Mouse (Mus musculus) brown adipose tissue, adult 24 weeks (tissue): ENCODE data around the gene Znrf4. TPM values are rescaled to one million over a fixed set of nuclear protein-coding genes. Genes with fewer than 3 reads are reported as not detected.

ENCODE experiments used
- H3K27ac ChIP-seq: fragments of 200-500 bp; replicated peaks from 2 replicates; pipeline ENCODE4 v1.5.1; 2012; ENCODE audit warnings: low read depth, mild to moderate bottlenecking, low read length
- H3K4me1 ChIP-seq: fragments of 200-500 bp; 2 replicates; pipeline ENCODE4 v1.6.1; 2012; ENCODE audit warnings: low read length, mixed read lengths; ENCODE audit not compliant: control insufficient read depth, insufficient read depth, insufficient read length
- H3K4me3 ChIP-seq: fragments of 200-500 bp; 2 replicates; pipeline ENCODE4 v1.5.1; 2012; ENCODE audit warnings: low read depth, mild to moderate bottlenecking, low read length, moderate library complexity; ENCODE audit not compliant: insufficient read depth
- polyA plus RNA-seq: library from polyadenylated mRNA; stranded (reverse); fragments of >200 nt; gene quantifications from 2 replicates; pipeline ENCODE4 v1.2.4, GENCODE M21; 2012; ENCODE audit not compliant: missing spikeins, insufficient read depth, insufficient read length

Znrf4 gene
- not detected in 2 replicates for polyA plus RNA-seq

GRCm38 (mm10) chr17:56512310-56512709, at the start of gene Znrf4:
Znrf4 (minus strand) TSS chr17:56512431.
- no peak within 1 kb of the TSS for H3K4me3 ChIP-seq
- no peaks in the 10 kb centered on the region for H3K4me1 ChIP-seq
- no peak within 1 kb of the TSS for H3K27ac ChIP-seq

GRCm38 (mm10) chr17:56561866-56562265, 49.6 kb upstream of the Znrf4 start:
- Histone ChIP-seq H3K4me1 (no peaks in the 10 kb centered on the region), H3K4me3 (no peak overlapping the region), H3K27ac (no peak overlapping the region)

GRCm38 (mm10) chr17:56560131-56560530, 47.9 kb upstream of the Znrf4 start:
- H3K4me1 ChIP-seq: no peaks in the 10 kb centered on the region
- H3K27ac ChIP-seq: no peak overlapping the region
- no peak overlapping the region for H3K4me3 ChIP-seq

- H3K4me3 ChIP-seq: no peak overlapping the region
- H3K27ac ChIP-seq: no peak overlapping the region
- no peaks in the 10 kb centered on the region for H3K4me1 ChIP-seq
Measured at GRCm38 (mm10) chr17:56559386-56559785, 47.2 kb upstream of the Znrf4 start.

DNA sequence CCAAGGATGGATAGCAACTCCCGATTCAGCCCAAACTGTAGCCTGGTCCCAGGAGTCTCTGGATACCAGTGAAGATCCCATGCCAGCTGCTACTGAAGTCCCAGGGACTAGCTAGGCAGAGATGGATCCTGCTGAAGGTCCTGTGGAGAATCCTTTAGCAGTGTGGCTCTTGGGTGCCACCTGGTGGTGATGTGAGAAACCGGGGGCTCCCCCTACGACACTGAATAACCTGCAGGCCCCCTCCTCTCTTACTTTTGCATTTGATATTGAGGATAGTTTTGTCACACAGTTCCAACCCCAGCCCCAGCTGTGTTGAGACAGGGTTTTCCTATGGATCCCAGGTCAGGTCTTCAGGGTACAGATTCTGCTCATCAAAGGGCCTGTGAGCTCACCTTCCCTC, 46.2 kb upstream of the Znrf4 start:
- no peak overlapping the region for H3K4me3 ChIP-seq
- no peak overlapping the region for H3K27ac ChIP-seq
- no peaks in the 10 kb centered on the region for H3K4me1 ChIP-seq

DNA sequence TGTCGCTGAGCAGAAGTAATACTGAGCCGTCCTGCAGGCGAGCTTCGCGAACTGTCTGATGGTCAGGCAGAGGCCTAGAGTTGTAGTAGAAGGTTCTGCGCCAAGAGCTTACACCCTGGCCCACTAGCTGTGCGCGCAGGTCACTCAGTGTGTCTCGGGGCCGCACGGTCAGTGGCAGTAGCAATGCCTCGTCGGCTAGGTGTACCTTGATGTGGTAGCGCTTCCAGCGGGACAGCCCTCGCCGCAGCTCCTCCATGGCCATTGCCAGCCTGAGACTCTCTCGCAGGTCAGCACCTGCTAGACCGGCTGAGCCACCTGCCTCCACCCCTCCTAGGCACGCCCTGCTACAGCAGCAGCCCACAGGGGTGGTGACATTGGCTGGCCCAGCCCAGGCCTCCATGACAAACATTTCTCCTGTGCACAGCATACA, 41.9 kb upstream of the Znrf4 start, which contains the start of gene Gm20219:
Gene Gm20219 (minus strand): TSS at position 266 of the 430 bp plus-strand sequence.
- H3K27ac ChIP-seq: no peak within 1 kb of the TSS
- no peak within 1 kb of the TSS for H3K4me3 ChIP-seq
- H3K4me1 ChIP-seq: no peaks in the 10 kb centered on the region

GRCm38 (mm10) chr17:56552781-56553363, 40.6 kb upstream of the Znrf4 start:
- no peak overlapping the region for H3K27ac ChIP-seq
- no peaks in the 10 kb centered on the region for H3K4me1 ChIP-seq
- H3K4me3 ChIP-seq: no peak overlapping the region

DNA sequence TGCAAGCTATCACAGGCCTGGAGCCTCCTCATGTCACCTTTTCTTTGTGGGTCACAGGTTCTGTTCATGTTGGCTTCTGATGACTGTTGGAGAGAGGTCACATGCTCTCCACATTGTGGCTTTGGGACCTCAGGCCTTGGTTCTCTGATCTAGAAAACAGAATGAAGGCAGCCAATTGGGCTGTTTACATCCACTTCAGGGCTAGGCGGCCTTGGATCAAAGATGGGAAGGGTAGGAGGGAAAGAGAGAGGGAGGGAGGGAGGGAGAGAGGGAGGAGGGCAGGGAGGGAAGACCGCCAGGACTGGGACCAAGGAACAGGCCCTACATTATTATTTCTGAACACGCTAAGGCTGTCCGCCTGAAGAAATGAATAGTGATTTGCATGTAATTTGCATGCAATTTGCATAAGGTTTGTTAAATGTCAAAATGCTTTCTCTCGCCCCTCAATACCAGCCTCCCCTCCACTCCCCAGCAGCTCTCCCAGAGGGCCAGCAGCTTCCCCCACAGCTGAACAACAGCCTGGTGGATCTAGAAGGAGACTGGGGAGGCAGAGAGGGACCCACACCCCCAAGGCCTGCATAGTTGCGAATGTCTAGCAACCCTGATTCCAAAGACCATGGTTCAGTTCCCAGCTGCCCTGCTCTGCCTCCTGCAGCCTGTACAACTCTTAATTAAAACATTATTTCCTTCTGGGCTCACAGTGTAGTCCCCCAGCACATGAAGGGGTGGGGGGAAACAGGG, 39.8 kb upstream of the Znrf4 start:
- H3K4me1 ChIP-seq: no peaks in the 10 kb centered on the region
- H3K4me3 ChIP-seq: no peak overlapping the region
- H3K27ac ChIP-seq: no peak overlapping the region

DNA sequence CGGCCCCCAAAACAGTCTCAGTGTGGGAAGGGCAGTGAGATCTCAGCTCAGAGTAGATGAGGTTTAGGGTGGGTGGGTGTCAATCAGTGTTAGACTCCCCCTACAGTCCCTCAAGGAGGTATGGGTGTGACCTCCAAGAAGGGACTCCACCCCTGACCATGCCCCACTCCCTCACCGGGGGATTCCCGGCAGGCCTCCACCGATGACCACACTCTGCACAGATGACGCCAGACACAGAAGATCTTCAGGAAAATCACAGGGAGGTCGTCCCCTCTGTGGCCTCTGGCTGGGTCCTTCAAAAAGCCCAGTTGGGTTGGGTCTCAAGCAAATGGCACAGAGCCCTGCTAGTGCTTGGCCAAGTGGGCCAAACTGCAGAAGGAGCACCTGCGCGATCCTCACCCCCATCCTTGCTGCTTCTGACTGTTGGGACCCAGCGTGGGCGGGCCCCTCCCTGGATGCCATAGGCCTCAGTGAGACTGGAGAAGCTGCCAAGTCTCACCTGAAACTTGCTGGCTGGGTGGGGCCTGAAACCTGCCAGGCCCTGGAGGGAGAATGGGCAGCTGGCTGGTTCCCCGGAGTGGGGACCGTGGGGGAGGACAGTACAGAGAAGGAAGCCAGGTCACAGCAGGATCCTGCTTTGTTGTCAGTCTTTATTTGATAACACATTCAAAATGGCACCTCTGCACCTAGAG, 38.7 kb upstream of the Znrf4 start:
- no peak overlapping the region for H3K27ac ChIP-seq
- no peak overlapping the region for H3K4me3 ChIP-seq
- no peaks in the 10 kb centered on the region for H3K4me1 ChIP-seq

DNA sequence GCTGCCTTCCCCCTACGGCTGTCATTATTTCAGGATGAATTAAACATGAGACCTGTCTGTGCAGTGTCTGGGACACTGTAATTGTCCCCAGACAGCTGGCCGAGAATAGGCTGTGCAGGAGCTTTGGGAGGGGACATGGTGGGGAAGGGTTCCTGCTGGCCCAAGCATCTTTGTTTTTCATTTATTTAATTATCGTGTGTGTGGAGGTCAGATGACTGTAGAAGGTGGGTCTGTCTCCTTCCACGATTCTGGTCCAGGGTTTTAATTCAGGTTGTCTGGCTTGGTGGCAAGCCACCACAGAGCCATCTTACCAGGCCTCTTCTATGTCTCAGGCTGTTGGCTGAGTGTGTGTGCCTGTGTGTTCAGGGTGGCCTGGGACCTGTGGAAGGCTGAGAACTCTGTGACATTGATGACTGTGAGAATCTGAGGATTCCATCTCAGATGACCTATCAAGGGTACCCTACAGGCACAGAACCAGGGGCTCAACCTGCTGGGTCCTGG, 36.4 kb upstream of the Znrf4 start:
- Histone ChIP-seq H3K4me1 (no peaks in the 10 kb centered on the region), H3K4me3 (no peak overlapping the region), H3K27ac (no peak overlapping the region)

DNA sequence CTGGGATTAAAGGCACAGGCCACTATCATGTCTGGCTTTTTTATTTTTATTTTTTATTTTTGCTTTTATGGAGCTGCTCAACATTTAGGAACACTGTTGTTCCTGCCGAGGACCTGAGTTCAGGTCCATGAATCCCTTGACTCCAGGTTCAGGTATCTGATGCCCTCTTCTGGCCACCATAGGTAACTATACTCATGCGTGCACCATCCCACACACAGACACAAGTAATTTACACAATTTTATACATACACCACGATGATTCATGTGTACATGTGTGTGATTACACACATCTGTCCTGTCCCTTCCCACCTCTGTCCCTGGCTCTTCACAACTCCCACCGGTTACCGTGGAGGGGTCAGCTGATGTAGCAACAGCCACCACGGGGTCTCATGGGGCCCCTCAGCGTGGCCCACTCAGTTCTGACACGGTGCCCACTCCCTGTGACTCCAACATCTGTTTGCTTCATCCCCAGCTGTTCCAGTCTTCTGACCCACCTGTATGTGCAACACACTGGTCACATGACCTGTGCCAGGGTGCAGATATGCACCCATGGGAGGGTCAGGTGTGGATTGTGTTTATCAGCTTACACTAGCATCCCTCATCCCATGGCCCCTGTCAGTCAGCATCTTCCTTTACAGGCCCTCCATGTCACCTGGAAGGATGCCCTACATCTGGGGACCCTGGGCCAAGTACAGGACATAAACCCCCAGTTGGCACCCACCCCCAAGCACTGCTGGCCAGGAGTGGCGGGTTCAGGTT, 35.8 kb upstream of the Znrf4 start:
- H3K4me1 ChIP-seq: no peaks in the 10 kb centered on the region
- H3K4me3 ChIP-seq: no peak overlapping the region
- H3K27ac ChIP-seq: no peak overlapping the region

GRCm38 (mm10) chr17:56547116-56547845, 35.0 kb upstream of the Znrf4 start:
- no peaks in the 10 kb centered on the region for H3K4me1 ChIP-seq
- no peak overlapping the region for H3K4me3 ChIP-seq
- no peak overlapping the region for H3K27ac ChIP-seq

GRCm38 (mm10) chr17:56546576-56546975, 34.3 kb upstream of the Znrf4 start:
- Histone ChIP-seq H3K4me3 (no peak overlapping the region), H3K27ac (no peak overlapping the region), H3K4me1 (no peaks in the 10 kb centered on the region)

DNA sequence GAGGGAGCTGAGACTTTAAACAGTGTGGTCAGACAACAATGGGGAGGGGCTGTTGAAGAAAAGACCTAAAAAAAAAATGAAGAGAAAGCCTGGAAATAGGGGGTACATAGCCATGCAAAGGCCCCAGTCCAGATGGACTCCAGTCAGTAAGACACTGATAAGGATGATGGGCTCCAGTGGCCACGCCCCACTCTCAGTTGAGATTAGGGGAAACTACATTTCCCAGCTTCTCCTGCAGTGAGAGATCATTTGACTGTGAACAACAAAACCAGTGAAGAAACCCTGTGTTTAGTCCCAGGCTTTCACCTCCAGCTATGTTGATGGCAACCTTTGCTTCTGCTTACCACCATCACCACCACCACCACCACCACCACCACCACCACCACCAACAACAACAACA, 33.7 kb upstream of the Znrf4 start:
- H3K4me1 ChIP-seq: no peaks in the 10 kb centered on the region
- H3K4me3 ChIP-seq: no peak overlapping the region
- no peak overlapping the region for H3K27ac ChIP-seq
